Mouse (Mus musculus) limb, embryonic 14.5 days (tissue): ENCODE data around the gene Clec16a. TPM values are rescaled to one million over a fixed set of nuclear protein-coding genes. Genes with fewer than 3 reads are reported as not detected.

ENCODE experiments used
- ATAC-seq: fragments of 200-750 bp; cut with Nextera tagmentation; 2 replicates; pipeline ENCODE4 v1.8.0; 2017; ENCODE audit warnings: low read depth, moderate number of reproducible peaks, moderate TSS enrichment; ENCODE audit not compliant: low FRiP score
- DNase-seq: peaks from one replicate; pipeline ENCODE4 v3.0.0-alpha.2; 2015; ENCODE audit warnings: low spot score
- H3K27ac ChIP-seq: fragments of 300-500 bp; sonication (generic); replicated peaks from 2 replicates; pipeline ENCODE4 v1.5.1; 2014; ENCODE audit warnings: low read depth, mild to moderate bottlenecking, low read length, moderate library complexity, mixed read lengths
- H3K27me3 ChIP-seq: fragments of 300-500 bp; sonication (generic); 2 replicates; pipeline ENCODE4 v1.6.1; 2014; ENCODE audit warnings: low read length, mixed read lengths; ENCODE audit not compliant: control insufficient read depth, insufficient read depth
- H3K36me3 ChIP-seq: fragments of 300-500 bp; sonication (generic); 2 replicates; pipeline ENCODE4 v1.6.1; 2014; ENCODE audit warnings: mild to moderate bottlenecking, low read length, moderate library complexity, mixed read lengths; ENCODE audit not compliant: control insufficient read depth, insufficient read depth
- H3K4me1 ChIP-seq: fragments of 300-500 bp; sonication (generic); 2 replicates; pipeline ENCODE4 v1.6.1; 2014; ENCODE audit warnings: antibody characterized with exemption, low read length, mixed read lengths; ENCODE audit not compliant: control insufficient read depth, insufficient read depth
- H3K4me2 ChIP-seq: fragments of 300-500 bp; sonication (generic); replicated peaks from 2 replicates; pipeline ENCODE4 v1.6.1; 2014; ENCODE audit warnings: low read depth, mild to moderate bottlenecking, low read length, moderate library complexity; ENCODE audit not compliant: severe bottlenecking
- H3K4me3 ChIP-seq: fragments of 300-500 bp; sonication (generic); replicated peaks from 2 replicates; pipeline ENCODE4 v1.5.1; 2014; ENCODE audit warnings: low read length
- H3K9ac ChIP-seq: fragments of 300-500 bp; sonication (generic); 2 replicates; pipeline ENCODE4 v1.6.1; 2014; ENCODE audit warnings: mild to moderate bottlenecking, low read depth, low read length, moderate library complexity; ENCODE audit not compliant: severe bottlenecking
- H3K9me3 ChIP-seq: fragments of 300-500 bp; sonication (generic); 2 replicates; pipeline ENCODE4 v1.6.1; 2016; ENCODE audit warnings: low read length; ENCODE audit not compliant: control insufficient read depth
- POLR2A ChIP-seq: fragments of 200-500 bp; IDR thresholded peaks from 2 replicates; pipeline ENCODE4 v1.8.0; 2012; ENCODE audit warnings: inconsistent platforms, mild to moderate bottlenecking, moderate library complexity, borderline replicate concordance; ENCODE audit not compliant: insufficient read depth, insufficient read length; ENCODE audit errors: extremely low read depth
- WGBS: fragments of 180-500 bp; shearing (Covaris S2); extraction: QIAGEN DNeasy Blood & Tissue Kit; methylation state at CpG from one replicate; pipeline ENCODE4 v1.1.7; 2014; 5-methylcytosine and 5-hydroxymethylcytosine counted together
- polyA plus RNA-seq, 2 experiments: library from polyadenylated mRNA; depleted of rRNA in 1 of 2; stranded (reverse) in 1 of 2; unstranded in 1 of 2; fragments of >200 nt; fragmentation: Nextera tagmentation in 1 of 2; extraction: Ambion mirVana in 1 of 2; gene quantifications; 2 replicates each; pipeline versions ENCODE4 v1.2.1 to v1.2.3; 2012 to 2014

Clec16a gene
- polyA plus RNA-seq, 2 experiments, result 12.5 to 29.9 TPM

DNA sequence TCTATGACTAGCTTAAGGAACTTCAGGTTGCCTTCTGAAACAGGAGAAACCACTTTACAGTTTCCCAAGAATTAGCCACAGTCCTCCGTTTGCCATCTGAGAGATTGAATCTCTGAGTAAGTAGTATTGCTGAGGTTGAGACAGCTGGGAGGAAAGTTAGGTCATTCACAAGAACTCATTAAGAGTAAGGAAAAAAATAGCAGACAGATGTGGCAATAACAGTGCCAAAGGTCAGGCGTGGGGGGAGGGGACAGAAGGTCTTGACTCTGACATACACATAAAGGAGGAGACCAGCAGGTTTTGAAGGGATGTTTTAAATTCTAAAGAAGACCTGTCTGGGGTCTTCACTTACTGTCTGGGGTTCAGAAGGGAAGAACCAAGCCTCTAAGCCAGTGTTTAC, 157.3 kb downstream of the Clec16a start:
- no peak for TF ChIP-seq POLR2A
- no peaks in the 10 kb centered on the region for H3K27me3 ChIP-seq
- H3K4me2 ChIP-seq, result no peak overlapping the region
- H3K9me3 ChIP-seq, result no peaks in the 10 kb centered on the region
- no peak for ATAC-seq
- DNase-seq, result no peak
- WGBS, result 50% methylated on average over 2 of the region's 2 CpGs
- H3K4me3 ChIP-seq, result no peak overlapping the region
- no peaks in the 10 kb centered on the region for H3K36me3 ChIP-seq
- no peak overlapping the region for H3K9ac ChIP-seq
- peaks cover 3% of the 10 kb centered on the region; the same call in 1 of the 2 replicates for H3K4me1 ChIP-seq
- no peak overlapping the region for H3K27ac ChIP-seq

DNA sequence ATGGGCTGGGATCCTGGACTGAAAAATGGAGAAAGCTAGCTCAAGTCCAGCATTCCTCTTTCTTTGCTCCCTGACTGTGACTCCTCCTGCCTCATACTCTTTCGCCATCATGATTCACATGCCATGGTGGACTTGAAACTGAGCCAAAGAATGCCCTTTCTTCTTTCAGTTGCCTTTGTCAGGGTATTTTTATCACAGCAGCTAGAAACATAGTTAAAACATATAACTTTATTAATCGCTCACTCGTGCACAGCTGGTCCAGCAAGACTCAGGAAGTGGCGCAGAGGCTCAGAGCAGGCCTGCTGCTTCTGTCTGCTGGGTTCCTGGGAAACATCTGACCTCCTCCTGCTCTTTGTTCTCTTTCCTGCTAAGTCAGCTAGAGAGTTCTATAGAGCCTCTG, 158.8 kb downstream of the Clec16a start:
- ATAC-seq, result no peak
- 42% methylated on average over 4 of the region's 4 CpGs for WGBS
- no peak for TF ChIP-seq POLR2A

DNA sequence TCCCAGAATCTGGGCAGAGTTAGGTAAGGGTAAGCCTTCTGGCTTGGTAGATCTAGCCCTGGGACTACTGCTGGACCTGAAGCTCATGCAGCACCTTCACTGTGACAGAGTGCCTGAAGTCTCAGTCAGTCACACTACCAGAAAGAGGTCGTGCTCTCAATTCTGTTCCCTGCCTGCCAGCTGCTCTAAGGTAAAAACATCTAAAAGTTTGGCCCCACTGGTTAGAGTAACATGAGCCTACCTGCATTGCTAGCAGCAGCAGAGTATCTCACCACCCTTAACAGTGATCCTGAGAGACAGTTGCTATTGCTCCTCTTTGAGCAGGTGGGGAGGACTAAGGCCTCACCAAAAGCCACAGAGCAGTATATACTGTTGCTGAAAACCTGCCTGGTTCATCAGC, 160.3 kb downstream of the Clec16a start:
- Histone ChIP-seq H3K27me3 (no peaks in the 10 kb centered on the region), H3K27ac (no peak overlapping the region), H3K4me3 (no peak overlapping the region), H3K9ac (no peak overlapping the region), H3K4me1 (no peaks in the 10 kb centered on the region; the same call in 1 of the 2 replicates), H3K36me3 (no peaks in the 10 kb centered on the region), H3K4me2 (no peak overlapping the region), H3K9me3 (no peaks in the 10 kb centered on the region)
- no peak for ATAC-seq
- TF ChIP-seq POLR2A, result no peak
- WGBS, result 70% methylated on average over 1 of the region's 1 CpGs
- DNase-seq, result no peak

More for the DNA sequence above, 158.8 kb downstream of the Clec16a start:
- Histone ChIP-seq H3K4me2 (no peak overlapping the region), H3K4me3 (no peak overlapping the region), H3K27me3 (no peaks in the 10 kb centered on the region), H3K4me1 (no peaks in the 10 kb centered on the region; the same call in 1 of the 2 replicates), H3K9ac (no peak overlapping the region), H3K27ac (peak overlapping the region; percentile 38; the same call in 1 of the 2 replicates), H3K9me3 (no peaks in the 10 kb centered on the region), H3K36me3 (no peaks in the 10 kb centered on the region)
- no peak for DNase-seq

DNA sequence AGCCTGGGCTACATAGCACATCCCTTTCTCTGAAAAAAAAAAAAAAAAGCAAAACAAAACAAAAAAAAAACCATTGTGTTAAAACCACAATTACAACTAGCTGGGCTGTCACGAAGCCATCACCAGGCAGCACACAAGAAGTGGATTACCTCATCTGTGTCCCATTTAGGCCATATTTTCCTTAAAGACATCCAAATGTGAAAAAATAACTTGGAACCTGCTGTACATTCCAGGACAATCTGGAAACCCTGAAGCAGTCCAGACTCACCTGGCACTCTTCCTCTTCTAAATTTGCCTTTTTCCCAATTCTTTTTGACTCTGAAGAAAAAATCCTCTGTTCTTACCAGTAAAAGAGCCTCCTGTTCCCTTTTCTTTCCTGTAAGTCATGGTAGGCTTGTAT, 166.4 kb downstream of the Clec16a start:
- Histone ChIP-seq H3K27ac (0 out of 2 replicates have a peak overlapping the region, but pooled peaks have one; percentile 29), H3K36me3 (no peaks in the 10 kb centered on the region), H3K4me1 (no peaks in the 10 kb centered on the region), H3K9ac (no peak overlapping the region), H3K4me3 (no peak overlapping the region), H3K27me3 (no peaks in the 10 kb centered on the region), H3K9me3 (no peaks in the 10 kb centered on the region), H3K4me2 (no peak overlapping the region)
- DNase-seq (peak; percentile 41), ATAC-seq (no peak)
- no peak for TF ChIP-seq POLR2A
- WGBS, result 38% methylated on average over 1 of the region's 1 CpGs

DNA sequence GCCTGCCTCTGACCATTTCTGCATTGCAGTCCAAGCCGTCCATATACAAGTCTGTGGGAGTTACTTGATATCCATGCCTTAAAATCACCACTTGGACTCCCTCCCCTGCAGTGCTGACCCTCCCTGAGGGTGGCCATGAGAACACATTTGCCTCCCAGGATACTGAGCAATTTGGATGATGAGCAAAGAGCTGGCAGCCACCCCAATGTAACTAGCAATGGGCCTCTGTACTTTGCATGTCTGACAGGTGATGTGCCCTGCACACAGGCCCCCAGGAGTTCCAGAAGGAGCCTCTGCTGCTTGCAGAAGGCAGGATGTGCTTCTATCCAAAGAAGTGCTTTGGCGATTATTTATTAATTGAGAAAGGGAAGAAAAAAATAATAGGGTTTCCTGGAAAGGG, 167.9 kb downstream of the Clec16a start:
- Histone ChIP-seq H3K36me3 (no peaks in the 10 kb centered on the region), H3K9ac (no peak overlapping the region), H3K4me1 (no peaks in the 10 kb centered on the region), H3K4me3 (no peak overlapping the region), H3K27me3 (no peaks in the 10 kb centered on the region), H3K27ac (no peak overlapping the region), H3K9me3 (no peaks in the 10 kb centered on the region), H3K4me2 (no peak overlapping the region)
- TF ChIP-seq POLR2A, result no peak
- DNase-seq, result no peak
- ATAC-seq, result no peak
- WGBS, result 52% methylated on average over 2 of the region's 2 CpGs
